Mouse (Mus musculus) liver, postnatal 0 days (tissue): ENCODE results near the gene Anks1b. TPM values are rescaled to one million over a fixed set of nuclear protein-coding genes. Genes with fewer than 3 reads are reported as not detected.

Experiments
- ATAC-seq: fragments of 200-750 bp; cut with Nextera tagmentation; 2 replicates; pipeline ENCODE4 v1.8.0; 2017; ENCODE audit warnings: mild to moderate bottlenecking, moderate library complexity
- DNase-seq: peaks from one replicate; pipeline ENCODE4 v3.0.0-alpha.2; 2016
- H3K27ac ChIP-seq: fragments of 300-500 bp; sonication (generic); 2 replicates; pipeline ENCODE4 v1.5.1; 2014; ENCODE audit warnings: antibody characterized with exemption, moderate library complexity, mild to moderate bottlenecking, low read depth
- H3K27me3 ChIP-seq: fragments of 300-500 bp; sonication (generic); 2 replicates; pipeline ENCODE4 v1.6.1; 2014; ENCODE audit warnings: low read length, control low read depth, mixed read lengths; ENCODE audit not compliant: insufficient read depth
- H3K36me3 ChIP-seq: fragments of 300-500 bp; sonication (generic); replicated peaks from 2 replicates; pipeline ENCODE4 v1.6.1; 2014; ENCODE audit warnings: mild to moderate bottlenecking, control low read depth, low read length, moderate library complexity, mixed read lengths; ENCODE audit not compliant: insufficient read depth
- H3K4me1 ChIP-seq: fragments of 300-500 bp; sonication (generic); 2 replicates; pipeline ENCODE4 v1.6.1; 2014; ENCODE audit warnings: antibody characterized with exemption, mild to moderate bottlenecking, control low read depth; ENCODE audit not compliant: insufficient read depth
- H3K4me2 ChIP-seq: fragments of 300-500 bp; sonication (generic); 2 replicates; pipeline ENCODE4 v1.6.1; 2014; ENCODE audit warnings: low read depth, mild to moderate bottlenecking, low read length, moderate library complexity, mixed read lengths
- H3K4me3 ChIP-seq: fragments of 300-500 bp; sonication (generic); 2 replicates; pipeline ENCODE4 v1.5.1; 2014; ENCODE audit warnings: low read depth, low read length
- H3K9ac ChIP-seq: fragments of 300-500 bp; sonication (generic); replicated peaks from 2 replicates; pipeline ENCODE4 v1.6.1; 2014; ENCODE audit warnings: mild to moderate bottlenecking, moderate library complexity
- H3K9me3 ChIP-seq: fragments of 300-500 bp; sonication (generic); 2 replicates; pipeline ENCODE4 v1.6.1; 2016; ENCODE audit warnings: mild to moderate bottlenecking, control low read depth, low read length, mixed read lengths
- CTCF ChIP-seq: sonication (generic); IDR thresholded peaks from 2 replicates; pipeline ENCODE4 v1.5.1; 2016; ENCODE audit warnings: antibody characterized with exemption, low read depth
- EP300 ChIP-seq: IDR thresholded peaks from 2 replicates; pipeline ENCODE4 v1.6.1; 2016; ENCODE audit warnings: antibody characterized with exemption, low read depth, mild to moderate bottlenecking
- WGBS: fragments of 180-500 bp; shearing (Covaris S2); extraction: QIAGEN DNeasy Blood & Tissue Kit; methylation state at CpG from one replicate; pipeline ENCODE4 v1.1.7; 2014; ENCODE audit not compliant: insufficient replicate concordance; 5-methylcytosine and 5-hydroxymethylcytosine counted together
- polyA plus RNA-seq: library from polyadenylated mRNA; unstranded; fragments of >200 nt; fragmentation: Nextera tagmentation; extraction: Ambion mirVana; gene quantifications from 2 replicates; pipeline ENCODE4 v1.2.1, GENCODE M21; 2015

The Anks1b gene
- polyA plus RNA-seq, 1 experiment from 2014 or later = not detected

DNA sequence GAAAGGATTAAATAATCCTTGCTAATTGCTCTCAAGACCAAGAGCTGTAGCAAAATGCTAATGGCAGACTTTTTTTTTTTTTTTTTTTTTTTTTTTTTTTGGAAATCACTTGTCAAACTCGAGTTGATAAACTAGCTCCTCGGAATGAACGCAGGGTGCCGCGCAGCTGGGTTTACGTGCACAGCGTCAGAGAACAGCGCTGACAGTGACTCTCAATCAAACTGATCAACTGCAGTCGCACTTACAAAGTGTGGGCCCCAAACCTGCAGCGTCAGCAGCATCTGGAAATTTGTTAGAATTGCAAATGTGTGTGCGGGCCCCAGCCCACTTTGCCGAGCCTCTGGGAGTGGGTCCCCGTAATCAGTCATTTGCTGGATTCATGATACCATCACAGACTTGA lies 1061.4 kb downstream of the Anks1b start:
- DNase-seq = no peak
- 72% methylated on average over 13 of the region's 13 CpGs for WGBS

GRCm38 (mm10) chr10:90937721-90938460 lies 1064.6 kb downstream of the Anks1b start:
- Histone ChIP-seq H3K4me3 (no peak overlapping the region), H3K27me3 (no peaks in the 10 kb centered on the region), H3K9me3 (no peaks in the 10 kb centered on the region), H3K4me1 (no peaks in the 10 kb centered on the region), H3K36me3 (no peaks in the 10 kb centered on the region), H3K9ac (no peak overlapping the region), H3K27ac (no peak overlapping the region), H3K4me2 (no peak overlapping the region)
- no peak for ATAC-seq
- no peak for DNase-seq
- 76% methylated on average over 5 of the region's 5 CpGs for WGBS
- no peak for TF ChIP-seq EP300
- no peak for TF ChIP-seq CTCF

More for the DNA sequence above, 1061.4 kb downstream of the Anks1b start:
- Histone ChIP-seq H3K4me3 (no peak overlapping the region), H3K9me3 (no peaks in the 10 kb centered on the region), H3K4me2 (no peak overlapping the region), H3K4me1 (no peaks in the 10 kb centered on the region), H3K27me3 (no peaks in the 10 kb centered on the region), H3K27ac (no peak overlapping the region), H3K36me3 (no peaks in the 10 kb centered on the region), H3K9ac (no peak overlapping the region)
- no peak for ATAC-seq
- no peak for TF ChIP-seq CTCF
- no peak for TF ChIP-seq EP300

GRCm38 (mm10) chr10:90940521-90941520 lies 1067.5 kb downstream of the Anks1b start:
- TF ChIP-seq CTCF = no peak
- TF ChIP-seq EP300 = no peak
- 82% methylated on average over 15 of the region's 15 CpGs for WGBS
- no peak overlapping the region for H3K9ac ChIP-seq

DNA sequence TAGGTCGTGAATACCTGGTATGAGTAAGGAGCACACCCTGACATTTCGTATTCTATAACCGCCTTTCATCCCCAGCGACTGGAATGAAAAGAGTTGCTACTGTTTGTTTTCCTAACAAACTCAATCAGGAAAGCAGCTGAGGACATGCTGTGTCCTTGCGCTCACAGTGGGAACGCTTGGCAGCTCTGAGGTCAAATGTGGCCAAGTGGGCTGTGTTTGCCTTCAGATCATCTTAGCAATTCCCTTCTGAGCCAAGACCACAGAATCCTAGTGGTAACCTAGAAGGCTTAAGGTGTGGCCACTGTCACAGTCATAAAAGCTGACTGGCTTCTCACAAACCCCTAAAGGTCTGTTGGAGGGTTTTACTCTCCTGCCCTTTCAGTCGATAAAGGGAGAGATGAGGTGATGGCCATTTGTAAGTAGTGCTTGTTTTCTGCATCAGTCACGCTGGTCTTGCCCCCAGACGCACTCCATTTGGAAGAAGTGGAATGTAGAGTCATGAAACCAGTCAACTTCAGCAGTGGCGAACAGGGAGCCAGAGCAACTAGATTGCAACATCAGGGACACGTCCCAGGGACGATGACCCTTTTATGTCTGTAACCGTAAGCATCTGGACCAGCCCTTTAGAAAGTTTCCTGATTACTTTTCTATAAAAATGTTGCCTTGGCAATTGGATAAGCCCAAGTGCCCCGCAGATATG lies 1068.8 kb downstream of the Anks1b start:
- Histone ChIP-seq H3K27me3 (no peaks in the 10 kb centered on the region), H3K4me1 (no peaks in the 10 kb centered on the region), H3K36me3 (no peaks in the 10 kb centered on the region), H3K27ac (no peak overlapping the region), H3K4me3 (no peak overlapping the region), H3K4me2 (no peak overlapping the region), H3K9ac (no peak overlapping the region), H3K9me3 (no peaks in the 10 kb centered on the region)
- ATAC-seq (no peak), DNase-seq (no peak)
- TF ChIP-seq EP300 (no peak), CTCF (no peak)
- 73% methylated on average over 14 of the region's 14 CpGs for WGBS

More at GRCm38 (mm10) chr10:90940521-90941520, 1067.5 kb downstream of the Anks1b start:
- Histone ChIP-seq H3K27me3 (no peaks in the 10 kb centered on the region), H3K9me3 (no peaks in the 10 kb centered on the region), H3K4me3 (no peak overlapping the region), H3K4me2 (no peak overlapping the region), H3K4me1 (no peaks in the 10 kb centered on the region), H3K27ac (no peak overlapping the region), H3K36me3 (no peaks in the 10 kb centered on the region)
- ATAC-seq (no peak), DNase-seq (no peak)

DNA sequence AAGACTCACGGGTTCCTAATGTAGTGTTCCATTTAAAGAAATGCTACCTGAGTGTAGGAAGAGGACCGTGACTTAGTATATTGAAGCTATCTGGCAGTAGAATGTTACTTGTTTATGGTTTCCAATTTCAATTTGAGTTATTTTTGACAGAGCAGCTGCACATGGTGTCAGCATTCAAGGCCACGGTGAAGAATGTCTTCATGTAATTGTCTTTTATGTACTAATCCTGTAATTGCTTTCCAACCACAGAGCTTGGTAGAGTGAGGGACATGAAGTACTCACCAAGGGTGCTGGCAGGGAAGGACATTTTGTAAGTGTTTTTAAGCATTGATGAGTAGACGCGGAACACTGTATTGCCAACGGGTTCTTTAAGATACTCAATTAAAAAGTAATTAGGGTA lies 1073.7 kb downstream of the Anks1b start:
- no peak for ATAC-seq
- Histone ChIP-seq H3K27ac (no peak overlapping the region), H3K4me2 (no peak overlapping the region), H3K9me3 (no peaks in the 10 kb centered on the region), H3K9ac (no peak overlapping the region), H3K36me3 (no peaks in the 10 kb centered on the region), H3K4me3 (no peak overlapping the region), H3K27me3 (no peaks in the 10 kb centered on the region), H3K4me1 (no peaks in the 10 kb centered on the region)
- 86% methylated on average over 6 of the region's 6 CpGs for WGBS
- TF ChIP-seq EP300 (no peak), CTCF (no peak)
- DNase-seq = no peak
